Mouse (Mus musculus) CH12.LX (cell line): ENCODE measurements around the gene Gm17509.

Experiments
- CTCF ChIP-seq, 2 experiments: IDR thresholded peaks in 1 of 2; conservative IDR thresholded peaks in 1 of 2; 2 replicates each; pipeline ENCODE4 v1.5.1; 2011 to 2012; ENCODE audit warnings: low read depth in 2 of 2, low read length in 2 of 2, improper control_type of control experiment in 1 of 2, inconsistent platforms in 1 of 2, mild to moderate bottlenecking in 1 of 2, moderate library complexity in 1 of 2
- E2F4 ChIP-seq: IDR thresholded peaks from 2 replicates; pipeline ENCODE4 v1.6.1; 2011; ENCODE audit warnings: low read depth, low read length, improper control_type of control experiment; ENCODE audit not compliant: insufficient replicate concordance
- EP300 ChIP-seq: IDR thresholded peaks from 2 replicates; pipeline ENCODE4 v1.6.1; 2011; ENCODE audit warnings: low read length, improper control_type of control experiment
- IRF4 ChIP-seq: IDR thresholded peaks from 2 replicates; pipeline ENCODE4 v1.6.1; 2014; ENCODE audit warnings: low read depth, mild to moderate bottlenecking, inconsistent platforms, low read length, improper control_type of control experiment
- MAX ChIP-seq: IDR thresholded peaks from 2 replicates; pipeline ENCODE4 v1.6.1; 2011; ENCODE audit warnings: low read length, improper control_type of control experiment
- POLR2A ChIP-seq: IDR thresholded peaks from 2 replicates; pipeline ENCODE4 v1.6.1; 2011; ENCODE audit warnings: low read depth, mild to moderate bottlenecking, improper control_type of control experiment, low read length

DNA sequence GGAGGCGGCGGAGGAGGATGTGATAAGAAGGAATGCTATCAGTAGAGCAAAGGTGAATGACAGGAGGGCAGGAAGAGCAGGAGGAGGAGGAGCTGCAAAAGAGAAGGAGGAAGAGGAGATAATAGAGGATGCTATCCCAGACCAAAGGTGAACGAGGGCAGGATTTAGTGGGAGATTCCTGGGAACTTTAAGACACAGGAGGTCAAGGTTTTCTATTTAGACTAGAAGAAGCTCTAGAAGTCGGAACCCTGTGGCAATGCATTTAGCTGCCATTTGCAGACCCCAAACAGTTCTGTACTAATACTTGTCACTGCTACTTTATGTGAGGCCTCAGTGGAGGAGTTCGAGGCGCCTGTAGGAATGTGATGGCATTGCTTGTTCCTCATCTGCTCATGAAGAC lies 12.6 kb downstream of the Gm17509 start, which contains the start of gene Emb:
- TF ChIP-seq CTCF (conservative IDR thresholded peaks at IDR 0.05 in 1 of 2, IDR thresholded peaks at IDR 0.05 in 1 of 2; ENCODE audit: low read depth in 2 of 2, low read length in 2 of 2), result no peak
- no peak for TF ChIP-seq EP300
- TF ChIP-seq POLR2A, result no peak
- TF ChIP-seq IRF4, result no peak
- no peak for TF ChIP-seq MAX
- no peak for TF ChIP-seq E2F4
